Mouse (Mus musculus): ENCODE measurements around the gene Nusap1. TPM values are rescaled to one million over a fixed set of nuclear protein-coding genes. Genes with fewer than 3 reads are reported as not detected.

Nusap1 gene
- polyA plus RNA-seq (2014; fragmentation: Nextera tagmentation; extraction: Ambion mirVana): 11.0 and 19.4 TPM in 2 replicates

- DNase-seq (peak; percentile 98), ATAC-seq (ENCODE audit: low FRiP score, low TSS enrichment) (peak; percentile 100)
- Histone ChIP-seq H3K4me2 (ENCODE audit: low read length) (peak within 1 kb of the TSS; percentile 95), H3K36me3 (ENCODE audit: control insufficient read depth, insufficient read depth, low read length) (no peaks in the 10 kb centered on the region), H3K4me1 (ENCODE audit: control insufficient read depth, insufficient read depth, low read length) (peaks cover 10% of the 10 kb centered on the region; the same call in 1 of the 2 replicates), H3K9ac (replicated peaks; ENCODE audit: low read length) (peak within 1 kb of the TSS; percentile 43; the same call in 1 of the 2 replicates), H3K27ac (replicated peaks; ENCODE audit: low read depth, low read length) (no peak within 1 kb of the TSS), H3K9me3 (ENCODE audit: control insufficient read depth, low read length) (no peaks in the 10 kb centered on the region), H3K27me3 (ENCODE audit: control insufficient read depth, insufficient read depth, low read length) (no peaks in the 10 kb centered on the region), H3K4me3 (replicated peaks; ENCODE audit: low read depth, low read length) (peak within 1 kb of the TSS; percentile 64)
- 0% methylated on average over 55 of the region's 55 CpGs for WGBS
These were observed at the start of gene Nusap1, which contains the start of gene Oip5 for GRCm38 (mm10) chr2:119618199-119618982. TSS of gene Nusap1 (plus strand) at chr2:119618298. TSS of gene Oip5 (minus strand) at chr2:119618469.

GRCm38 (mm10) chr2:119572471-119572870 is 45.6 kb upstream of the Nusap1 start:
- Histone ChIP-seq H3K27me3 (ENCODE audit: control insufficient read depth, insufficient read depth, low read length) (no peaks in the 10 kb centered on the region), H3K4me2 (ENCODE audit: low read length) (no peak overlapping the region), H3K9ac (replicated peaks; ENCODE audit: low read length) (no peak overlapping the region), H3K36me3 (ENCODE audit: control insufficient read depth, insufficient read depth, low read length) (peaks cover 38% of the 10 kb centered on the region), H3K4me3 (replicated peaks; ENCODE audit: low read depth, low read length) (no peak overlapping the region), H3K4me1 (ENCODE audit: control insufficient read depth, insufficient read depth, low read length) (no peaks in the 10 kb centered on the region), H3K9me3 (ENCODE audit: control insufficient read depth, low read length) (no peaks in the 10 kb centered on the region), H3K27ac (replicated peaks; ENCODE audit: low read depth, low read length) (no peak overlapping the region)
- 94% methylated on average over 1 of the region's 1 CpGs for WGBS
- no peak for DNase-seq
- ATAC-seq (ENCODE audit: low FRiP score, low TSS enrichment): no peak

GRCm38 (mm10) chr2:119581571-119581970 is 36.5 kb upstream of the Nusap1 start:
- DNase-seq (no peak), ATAC-seq (ENCODE audit: low FRiP score, low TSS enrichment) (no peak)
- Histone ChIP-seq H3K4me2 (ENCODE audit: low read length) (no peak overlapping the region), H3K27me3 (ENCODE audit: control insufficient read depth, insufficient read depth, low read length) (no peaks in the 10 kb centered on the region), H3K9me3 (ENCODE audit: control insufficient read depth, low read length) (no peaks in the 10 kb centered on the region), H3K4me1 (ENCODE audit: control insufficient read depth, insufficient read depth, low read length) (no peaks in the 10 kb centered on the region), H3K27ac (replicated peaks; ENCODE audit: low read depth, low read length) (no peak overlapping the region), H3K9ac (replicated peaks; ENCODE audit: low read length) (no peak overlapping the region), H3K4me3 (replicated peaks; ENCODE audit: low read depth, low read length) (no peak overlapping the region), H3K36me3 (ENCODE audit: control insufficient read depth, insufficient read depth, low read length) (peaks cover 21% of the 10 kb centered on the region)
- 97% methylated on average over 3 of the region's 3 CpGs for WGBS

- no peaks in the 10 kb centered on the region for H3K9me3 ChIP-seq (ENCODE audit: control insufficient read depth, low read length)
- no peaks in the 10 kb centered on the region for H3K27me3 ChIP-seq (ENCODE audit: control insufficient read depth, insufficient read depth, low read length)
- 83% methylated on average over 2 of the region's 2 CpGs for WGBS
- ATAC-seq (ENCODE audit: low FRiP score, low TSS enrichment) (no peak), DNase-seq (no peak)
- H3K27ac ChIP-seq (replicated peaks; ENCODE audit: low read depth, low read length): no peak overlapping the region
- no peaks in the 10 kb centered on the region for H3K4me1 ChIP-seq (ENCODE audit: control insufficient read depth, insufficient read depth, low read length)
- no peak overlapping the region for H3K9ac ChIP-seq (replicated peaks; ENCODE audit: low read length)
- H3K36me3 ChIP-seq (ENCODE audit: control insufficient read depth, insufficient read depth, low read length): peaks cover 25% of the 10 kb centered on the region
- no peak overlapping the region for H3K4me2 ChIP-seq (ENCODE audit: low read length)
- no peak overlapping the region for H3K4me3 ChIP-seq (replicated peaks; ENCODE audit: low read depth, low read length)
These were observed 34.7 kb upstream of the Nusap1 start for GRCm38 (mm10) chr2:119583439-119583838.

GRCm38 (mm10) chr2:119584282-119584681 is 33.8 kb upstream of the Nusap1 start:
- Histone ChIP-seq H3K27me3 (ENCODE audit: control insufficient read depth, insufficient read depth, low read length) (no peaks in the 10 kb centered on the region), H3K9ac (replicated peaks; ENCODE audit: low read length) (no peak overlapping the region), H3K36me3 (ENCODE audit: control insufficient read depth, insufficient read depth, low read length) (peaks cover 19% of the 10 kb centered on the region), H3K9me3 (ENCODE audit: control insufficient read depth, low read length) (no peaks in the 10 kb centered on the region), H3K4me3 (replicated peaks; ENCODE audit: low read depth, low read length) (no peak overlapping the region), H3K4me1 (ENCODE audit: control insufficient read depth, insufficient read depth, low read length) (no peaks in the 10 kb centered on the region), H3K4me2 (ENCODE audit: low read length) (no peak overlapping the region), H3K27ac (replicated peaks; ENCODE audit: low read depth, low read length) (no peak overlapping the region)
- 93% methylated on average over 8 of the region's 8 CpGs for whole genome bisulfite sequencing
- no peak for ATAC-seq (ENCODE audit: low FRiP score, low TSS enrichment)
- no peak for DNase-seq

GRCm38 (mm10) chr2:119587383-119587782 is 30.7 kb upstream of the Nusap1 start:
- Histone ChIP-seq H3K9me3 (ENCODE audit: control insufficient read depth, low read length) (no peaks in the 10 kb centered on the region), H3K9ac (replicated peaks; ENCODE audit: low read length) (no peak overlapping the region), H3K4me2 (ENCODE audit: low read length) (no peak overlapping the region), H3K4me1 (ENCODE audit: control insufficient read depth, insufficient read depth, low read length) (no peaks in the 10 kb centered on the region), H3K27ac (replicated peaks; ENCODE audit: low read depth, low read length) (no peak overlapping the region), H3K27me3 (ENCODE audit: control insufficient read depth, insufficient read depth, low read length) (no peaks in the 10 kb centered on the region), H3K36me3 (ENCODE audit: control insufficient read depth, insufficient read depth, low read length) (peaks cover 19% of the 10 kb centered on the region), H3K4me3 (replicated peaks; ENCODE audit: low read depth, low read length) (no peak overlapping the region)
- ATAC-seq (ENCODE audit: low FRiP score, low TSS enrichment) (no peak), DNase-seq (peak; percentile 69)
- 16% methylated on average over 4 of the region's 4 CpGs for WGBS

GRCm38 (mm10) chr2:119591247-119591646 is 26.9 kb upstream of the Nusap1 start:
- WGBS: 94% methylated on average over 3 of the region's 3 CpGs
- peaks cover 13% of the 10 kb centered on the region for H3K36me3 ChIP-seq (ENCODE audit: control insufficient read depth, insufficient read depth, low read length)
- H3K9me3 ChIP-seq (ENCODE audit: control insufficient read depth, low read length): no peaks in the 10 kb centered on the region
- H3K4me3 ChIP-seq (replicated peaks; ENCODE audit: low read depth, low read length): no peak overlapping the region
- peaks cover 13% of the 10 kb centered on the region for H3K4me1 ChIP-seq (ENCODE audit: control insufficient read depth, insufficient read depth, low read length)
- H3K27me3 ChIP-seq (ENCODE audit: control insufficient read depth, insufficient read depth, low read length): no peaks in the 10 kb centered on the region
- no peak overlapping the region for H3K4me2 ChIP-seq (ENCODE audit: low read length)
- no peak for DNase-seq
- no peak overlapping the region for H3K9ac ChIP-seq (replicated peaks; ENCODE audit: low read length)
- no peak for ATAC-seq (ENCODE audit: low FRiP score, low TSS enrichment)
- no peak overlapping the region for H3K27ac ChIP-seq (replicated peaks; ENCODE audit: low read depth, low read length)

- peak overlapping the region; percentile 43 for H3K27ac ChIP-seq (replicated peaks; ENCODE audit: low read depth, low read length)
- peaks cover 13% of the 10 kb centered on the region for H3K4me1 ChIP-seq (ENCODE audit: control insufficient read depth, insufficient read depth, low read length)
- no peaks in the 10 kb centered on the region for H3K27me3 ChIP-seq (ENCODE audit: control insufficient read depth, insufficient read depth, low read length)
- no peaks in the 10 kb centered on the region for H3K9me3 ChIP-seq (ENCODE audit: control insufficient read depth, low read length)
- WGBS: 7% methylated on average over 7 of the region's 7 CpGs
- 0 out of 2 replicates have a peak overlapping the region, but pooled peaks have one; percentile 13 for H3K9ac ChIP-seq (replicated peaks; ENCODE audit: low read length)
- peaks cover 30% of the 10 kb centered on the region for H3K36me3 ChIP-seq (ENCODE audit: control insufficient read depth, insufficient read depth, low read length)
- peak overlapping the region; percentile 50 for H3K4me2 ChIP-seq (ENCODE audit: low read length)
- DNase-seq (no peak), ATAC-seq (ENCODE audit: low FRiP score, low TSS enrichment) (0 out of 2 replicates have a peak, but pooled peaks have one; percentile 5)
- peak overlapping the region; percentile 81 for H3K4me3 ChIP-seq (replicated peaks; ENCODE audit: low read depth, low read length)
These were observed 24.4 kb upstream of the Nusap1 start for GRCm38 (mm10) chr2:119593765-119594112.
